Mouse (Mus musculus) lung, postnatal 10 days (tissue): Measurements from ENCODE around the gene Avpr1b.

Experiments
- DNase-seq: peaks from one replicate; pipeline ENCODE4 v3.0.0; 2021

The Avpr1b gene

DNA sequence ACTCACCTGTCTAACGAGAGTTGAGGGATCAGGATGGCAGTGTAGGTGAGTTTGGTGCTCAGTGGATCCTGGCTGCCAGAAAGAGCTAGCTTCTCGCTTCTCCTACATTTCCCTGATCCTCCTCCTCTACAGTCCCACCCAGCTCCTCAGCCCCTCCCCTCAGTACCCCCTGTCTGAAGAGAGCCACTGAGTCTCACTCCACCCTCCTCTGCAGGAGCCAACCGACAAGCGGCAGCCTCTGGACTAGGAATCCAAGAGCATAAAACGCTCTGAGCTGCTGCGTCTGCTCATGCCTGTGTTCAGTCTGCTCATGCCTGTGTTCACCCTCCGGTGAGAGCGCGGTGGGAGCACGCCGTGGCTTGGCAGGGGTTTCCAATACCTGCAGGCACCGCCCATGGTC, at the start of gene Avpr1b:
Gene Avpr1b, plus strand, starts transcription at position 335 of the 400 bp plus-strand sequence.
- DNase-seq = no peak

DNA sequence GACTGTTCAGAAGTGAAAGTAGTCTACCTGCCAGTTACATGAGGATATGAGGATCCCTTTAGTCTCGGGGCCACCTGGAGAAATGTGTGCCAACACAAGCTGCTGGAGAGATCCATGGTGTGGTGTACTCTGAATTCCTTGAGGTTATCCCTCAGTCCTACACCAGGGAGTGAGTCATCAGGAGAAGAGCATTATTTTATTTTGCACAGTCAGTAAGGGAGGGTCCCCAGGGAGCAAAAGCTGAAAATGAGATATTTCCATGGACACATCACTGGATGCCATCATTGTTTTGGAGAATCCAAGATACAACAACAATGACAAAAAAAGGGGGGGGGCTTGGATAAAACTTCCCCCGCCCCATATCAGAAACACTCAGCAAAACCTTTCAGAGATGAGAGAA, 47.1 kb upstream of the Avpr1b start:
- DNase-seq = no peak

DNA sequence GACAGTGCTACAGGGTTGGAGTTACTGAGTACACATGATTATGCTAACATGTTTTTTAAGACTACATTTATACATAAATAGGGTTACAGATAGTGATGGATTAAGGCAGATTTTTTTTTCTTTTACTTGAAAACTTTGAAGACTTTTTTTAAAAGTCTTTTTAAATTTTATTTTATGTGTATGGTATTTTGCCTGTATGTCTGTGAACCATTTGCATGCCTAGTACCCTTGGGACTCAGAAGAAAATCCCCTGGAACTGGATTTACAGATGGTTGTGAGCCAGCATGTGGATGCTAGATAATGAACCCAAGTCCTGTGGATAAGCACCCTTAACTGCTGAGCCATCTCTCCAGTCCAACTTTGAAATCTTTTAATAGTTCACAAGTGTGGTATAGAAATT, 45.6 kb upstream of the Avpr1b start:
- no peak for DNase-seq

DNA sequence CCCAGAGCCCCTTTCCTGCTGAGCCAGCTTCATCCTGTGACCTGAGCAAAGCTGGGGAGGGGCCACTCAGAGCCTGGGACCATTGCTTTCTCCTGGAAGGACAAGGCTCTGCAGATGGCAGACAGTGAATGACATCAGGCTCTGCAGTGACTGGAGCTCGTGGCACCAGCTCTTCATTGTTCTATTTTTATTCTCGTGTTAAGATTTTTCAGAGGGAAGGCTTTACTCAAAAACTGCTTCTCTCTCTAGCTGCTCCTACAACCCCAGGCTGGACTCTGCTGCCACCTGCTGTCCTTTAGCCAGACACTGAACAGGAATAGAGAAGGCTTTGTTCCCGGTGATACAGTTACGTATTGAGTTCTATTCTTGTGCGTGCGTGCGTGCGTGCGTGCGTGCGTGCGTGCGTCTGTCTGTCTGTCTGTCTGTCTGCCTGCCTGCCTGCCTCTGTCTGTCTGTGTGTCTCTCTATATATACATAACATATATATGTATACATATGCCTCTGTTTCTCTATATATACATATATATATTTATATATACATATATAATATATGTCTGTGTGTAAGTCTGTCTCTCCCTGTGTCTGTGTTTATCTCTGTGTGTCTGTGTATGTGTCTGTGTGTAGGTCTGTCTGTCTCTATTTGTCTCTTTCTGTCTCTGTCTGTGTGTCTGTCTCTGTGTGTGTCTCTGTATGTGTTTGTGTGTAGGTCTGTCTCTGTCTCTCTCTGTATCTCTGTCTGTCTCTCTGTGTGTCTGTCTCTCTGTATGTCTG, 43.8 kb upstream of the Avpr1b start:
- DNase-seq = peak; percentile 90

DNA sequence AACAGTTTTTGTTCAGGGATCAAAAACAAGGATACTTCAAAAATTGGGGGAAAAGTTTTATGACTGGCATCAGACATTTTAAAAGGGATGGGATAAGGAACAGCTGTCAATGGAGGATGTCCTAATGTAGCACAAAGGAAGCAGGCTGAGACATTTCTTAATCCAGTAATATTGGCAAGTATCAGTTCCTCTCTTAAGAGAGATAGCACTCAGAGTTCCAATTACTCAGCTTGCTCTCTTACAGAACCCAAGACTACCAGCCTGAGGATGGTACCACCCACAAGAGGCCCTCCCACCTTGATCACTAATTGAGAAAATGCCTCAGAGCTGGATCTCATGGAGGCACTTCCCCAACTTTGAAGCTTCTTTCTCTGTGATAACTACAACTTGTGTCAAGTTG, 38.5 kb upstream of the Avpr1b start:
- DNase-seq = no peak

DNA sequence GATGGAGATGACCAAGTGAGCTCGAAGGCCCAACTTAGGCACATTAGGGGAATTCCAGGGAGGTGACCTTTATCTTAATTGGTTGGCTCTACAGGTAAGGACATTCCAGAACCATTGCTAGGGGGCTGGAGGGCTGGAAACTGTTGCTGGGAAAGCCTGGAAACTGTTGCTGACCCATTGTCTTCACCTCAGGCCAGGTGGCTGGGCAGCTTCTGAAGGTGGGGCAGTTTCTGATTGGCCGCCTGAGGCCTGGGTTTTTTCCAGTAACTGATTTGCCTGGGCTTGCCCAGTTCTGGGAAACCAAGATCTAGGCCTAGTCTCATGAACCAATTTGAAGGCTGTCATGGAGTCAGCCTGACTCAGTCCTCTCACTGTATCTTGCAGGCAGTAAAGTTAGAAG, 37.0 kb upstream of the Avpr1b start:
- DNase-seq = no peak

DNA sequence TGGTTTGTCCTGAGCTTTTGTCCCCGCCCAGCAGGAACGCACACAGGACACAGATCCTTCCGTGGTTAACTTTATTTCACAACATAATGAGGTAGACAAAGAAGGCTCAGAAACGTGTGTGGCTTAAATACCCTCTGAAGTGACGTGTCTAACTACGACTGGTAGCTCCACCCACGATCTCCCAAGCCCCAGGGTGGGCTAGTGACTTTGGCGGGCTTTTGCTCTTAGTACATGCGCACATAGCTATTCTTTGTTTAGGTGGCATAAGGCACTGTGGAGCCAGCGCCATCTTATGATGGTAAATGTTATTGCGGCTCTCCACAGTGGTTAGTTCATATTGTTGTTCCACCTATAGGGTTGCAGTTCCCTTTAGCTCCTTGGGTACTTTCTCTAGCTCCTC, 33.0 kb upstream of the Avpr1b start:
- DNase-seq = peak; percentile 18

DNA sequence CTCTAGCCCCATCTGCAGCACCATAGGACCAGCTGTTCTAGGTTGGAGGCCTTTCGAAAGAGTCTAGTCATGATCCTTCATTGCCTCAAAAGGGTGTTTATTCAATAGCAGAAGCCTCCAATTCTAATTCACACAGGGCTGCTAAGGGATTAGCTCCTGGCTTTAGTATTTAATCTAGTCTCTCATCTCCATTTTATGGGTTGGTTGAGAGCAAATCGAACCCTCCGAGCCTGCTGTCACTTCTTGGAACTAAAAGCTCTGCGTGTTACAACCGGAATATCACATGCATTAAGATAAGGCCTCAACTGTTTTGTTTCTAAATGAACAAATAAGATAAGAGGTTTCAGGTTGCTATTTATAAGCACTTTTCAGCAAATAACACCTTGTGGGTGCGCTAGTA, 29.3 kb upstream of the Avpr1b start:
- DNase-seq = no peak

DNA sequence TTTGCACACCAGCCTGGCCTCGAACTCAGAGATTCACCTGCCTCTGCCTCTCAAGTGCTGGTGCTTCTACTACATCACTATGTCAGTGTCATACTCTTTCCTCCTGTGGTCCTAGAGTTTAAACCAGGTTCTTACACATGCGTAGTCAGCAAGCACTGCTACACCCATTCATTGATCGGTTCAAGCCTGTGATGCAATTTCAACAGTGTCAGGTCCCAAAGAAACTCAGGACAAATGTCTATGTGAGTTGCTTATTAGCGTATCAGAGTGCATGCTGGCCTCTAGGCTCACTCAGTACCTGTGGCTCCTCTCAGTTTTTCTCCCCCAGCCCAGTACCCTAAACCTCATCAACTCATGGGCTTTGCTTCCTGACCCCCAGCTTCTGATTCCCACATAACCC, 28.6 kb upstream of the Avpr1b start:
- DNase-seq = no peak

DNA sequence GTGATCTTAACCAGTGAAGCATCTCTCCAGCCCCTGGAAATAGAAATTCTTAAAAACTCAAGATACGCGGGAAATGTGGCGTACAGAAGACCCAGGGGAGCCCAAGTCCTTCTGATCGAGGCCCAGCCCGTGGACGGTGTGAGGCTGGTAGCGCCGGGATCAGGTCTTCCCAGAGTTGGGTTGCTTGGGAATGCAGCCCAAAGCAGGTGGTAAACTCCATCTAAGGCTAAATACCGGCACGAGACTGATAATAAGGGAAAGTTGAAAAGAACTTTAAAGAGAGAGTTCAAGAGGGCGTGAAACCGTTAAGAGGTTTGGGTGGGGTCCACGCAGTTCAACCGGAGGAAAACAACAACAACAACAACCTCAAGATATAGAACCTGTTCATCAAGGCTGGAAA, 25.3 kb upstream of the Avpr1b start:
- DNase-seq = no peak

DNA sequence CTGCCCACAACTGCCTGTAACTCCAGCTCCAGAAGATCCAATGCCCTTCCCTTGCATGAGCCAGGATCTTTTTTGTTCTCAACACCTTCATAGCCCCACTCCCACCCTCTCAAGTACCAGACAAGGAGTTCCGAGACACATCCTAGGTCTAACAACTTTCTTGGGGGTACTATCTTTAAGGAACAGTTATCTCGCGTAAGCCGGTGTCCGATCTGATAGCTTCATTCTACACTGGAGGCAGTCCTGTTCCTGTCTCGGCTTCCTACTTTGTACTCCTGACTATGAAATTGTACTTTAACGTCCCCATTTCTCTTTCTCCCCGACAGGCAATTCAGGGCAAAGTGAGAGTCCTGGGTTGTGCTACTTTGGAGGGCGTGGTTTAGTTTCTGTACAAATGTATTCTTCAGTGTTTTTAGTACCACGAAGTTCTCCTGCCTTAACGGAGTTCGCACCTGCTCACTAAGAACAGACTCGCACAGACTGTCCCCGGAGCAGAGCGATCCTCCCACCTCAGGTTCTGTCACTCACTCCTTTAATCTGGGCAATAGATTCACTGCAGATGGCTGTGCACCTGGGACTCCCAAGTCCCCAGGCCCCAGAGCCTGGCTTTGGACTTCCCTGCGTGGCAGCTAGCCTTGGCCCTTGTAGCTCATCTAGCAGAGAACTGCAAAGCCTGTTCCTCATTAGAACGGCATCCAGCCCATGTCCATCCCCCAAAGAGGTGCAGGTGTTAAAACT, 19.9 kb upstream of the Avpr1b start:
- DNase-seq = no peak

DNA sequence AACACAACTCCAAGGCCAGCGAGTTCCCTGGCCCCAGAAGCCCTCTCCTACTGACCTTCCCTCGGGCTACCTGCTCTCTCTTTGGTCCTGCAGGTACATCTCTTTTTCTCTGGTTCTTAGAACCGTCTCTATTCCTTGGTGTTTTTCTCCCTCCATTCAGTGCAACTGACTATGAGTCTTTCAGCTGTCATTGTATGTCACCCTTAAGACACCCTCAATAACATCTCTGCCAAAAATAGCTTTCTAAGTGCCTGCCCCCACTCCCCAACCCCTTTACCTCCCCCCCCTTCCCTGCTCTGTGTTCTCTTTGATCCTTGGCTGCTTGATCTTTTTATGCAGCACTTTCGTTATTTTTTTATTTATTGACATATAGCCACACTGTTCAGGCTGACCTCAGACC, 18.6 kb upstream of the Avpr1b start:
- DNase-seq = no peak

DNA sequence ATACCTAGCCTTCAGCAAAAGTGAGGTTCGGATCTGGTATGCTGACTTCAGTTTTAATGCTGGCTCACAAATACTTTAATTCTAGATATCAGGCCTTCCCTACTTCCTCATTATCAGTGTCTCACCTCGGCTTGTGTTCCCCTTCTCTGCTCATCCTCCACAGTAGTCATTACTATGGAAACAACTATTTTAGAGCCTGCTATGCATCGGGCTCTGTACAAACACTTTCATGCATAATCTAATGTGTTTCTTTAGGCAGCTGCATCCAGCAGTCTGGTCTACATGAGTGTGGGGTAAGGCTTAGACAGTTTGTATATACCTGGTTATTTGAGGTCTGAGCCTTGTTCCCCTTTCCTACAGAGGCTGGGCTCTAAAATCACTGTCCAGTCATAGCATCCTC, 15.4 kb upstream of the Avpr1b start:
- DNase-seq = no peak

DNA sequence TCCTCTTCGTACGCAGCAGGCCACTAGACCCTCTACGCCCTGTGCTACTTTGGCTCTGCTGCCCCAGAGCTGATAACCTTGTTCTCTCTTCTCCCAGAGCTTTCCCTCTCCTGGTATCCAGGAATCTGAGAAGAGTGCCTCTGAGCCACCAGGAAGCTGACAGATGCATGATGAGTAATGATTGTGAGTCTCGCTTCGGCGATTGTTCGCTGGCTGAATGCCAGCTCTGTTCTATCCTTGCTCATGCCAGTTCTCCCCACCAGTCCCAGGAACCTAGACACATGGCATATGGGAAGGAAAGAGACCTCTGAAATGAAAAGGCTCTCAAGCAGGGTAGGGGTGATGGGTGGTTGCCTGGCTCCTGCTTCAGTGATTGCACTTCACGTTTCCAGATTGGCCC, 12.2 kb upstream of the Avpr1b start:
- DNase-seq = no peak

DNA sequence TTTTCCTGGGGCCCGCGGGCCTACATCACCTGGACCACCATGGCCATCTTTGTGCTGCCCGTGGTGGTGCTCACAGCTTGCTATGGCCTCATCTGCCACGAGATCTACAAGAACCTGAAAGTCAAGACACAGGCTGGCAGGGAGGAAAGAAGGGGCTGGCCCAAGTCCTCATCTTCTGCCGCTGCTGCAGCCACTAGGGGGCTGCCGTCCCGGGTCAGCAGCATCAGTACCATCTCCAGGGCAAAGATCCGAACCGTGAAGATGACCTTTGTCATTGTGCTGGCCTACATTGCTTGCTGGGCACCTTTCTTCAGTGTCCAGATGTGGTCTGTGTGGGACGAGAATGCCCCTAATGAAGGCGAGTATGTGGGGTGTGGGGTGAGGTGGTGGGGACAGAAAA, 1.3 kb downstream of the Avpr1b start:
- no peak for DNase-seq

DNA sequence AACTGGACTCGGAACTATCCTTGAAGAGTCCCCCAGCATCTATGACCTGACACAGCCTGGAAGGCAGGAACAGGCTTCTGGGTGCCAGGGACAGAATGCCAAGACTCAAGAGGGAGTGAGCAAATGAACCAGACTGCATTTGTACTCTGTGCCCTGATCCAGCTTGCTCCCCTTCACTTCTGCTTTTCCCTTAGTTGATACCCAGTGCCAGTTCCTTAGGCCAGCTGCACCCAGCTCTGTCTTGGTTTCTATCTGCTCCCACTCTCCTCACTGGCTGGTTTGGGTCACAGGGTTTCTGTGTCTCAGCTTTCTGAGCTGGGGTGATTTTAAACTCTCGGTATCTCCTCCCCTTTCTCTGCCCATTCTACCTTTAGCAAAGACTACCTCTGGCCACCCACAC, 7.7 kb downstream of the Avpr1b start:
- no peak for DNase-seq

DNA sequence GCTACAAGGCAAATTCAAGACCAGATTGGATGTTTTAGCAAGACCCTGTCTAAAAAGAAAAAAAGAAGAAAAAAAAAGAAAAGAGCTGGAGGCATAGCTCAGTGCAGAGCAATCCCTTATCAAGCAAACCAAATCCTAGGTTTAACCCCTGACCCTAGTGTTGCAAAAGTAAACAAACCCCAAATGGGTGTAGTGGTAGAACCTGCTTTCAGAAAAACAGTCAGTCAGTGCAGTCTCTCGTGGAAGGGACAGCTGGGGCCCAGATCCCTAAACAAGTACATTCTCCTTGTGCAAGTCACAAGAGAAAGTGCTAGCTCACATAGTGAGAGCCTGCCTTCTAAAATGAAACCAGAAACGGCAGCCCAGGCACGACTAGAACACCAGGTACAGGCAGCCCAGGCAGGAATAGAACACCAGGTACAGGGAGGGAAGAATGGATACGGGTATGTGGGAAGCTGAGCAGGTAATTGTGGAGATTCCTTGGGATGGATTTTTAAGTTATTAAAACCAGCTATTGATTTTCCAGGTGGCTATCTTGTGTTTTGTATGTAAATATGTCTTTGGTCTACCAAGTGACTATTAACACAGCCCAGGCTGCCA, 13.6 kb downstream of the Avpr1b start:
- DNase-seq = peak; percentile 16

DNA sequence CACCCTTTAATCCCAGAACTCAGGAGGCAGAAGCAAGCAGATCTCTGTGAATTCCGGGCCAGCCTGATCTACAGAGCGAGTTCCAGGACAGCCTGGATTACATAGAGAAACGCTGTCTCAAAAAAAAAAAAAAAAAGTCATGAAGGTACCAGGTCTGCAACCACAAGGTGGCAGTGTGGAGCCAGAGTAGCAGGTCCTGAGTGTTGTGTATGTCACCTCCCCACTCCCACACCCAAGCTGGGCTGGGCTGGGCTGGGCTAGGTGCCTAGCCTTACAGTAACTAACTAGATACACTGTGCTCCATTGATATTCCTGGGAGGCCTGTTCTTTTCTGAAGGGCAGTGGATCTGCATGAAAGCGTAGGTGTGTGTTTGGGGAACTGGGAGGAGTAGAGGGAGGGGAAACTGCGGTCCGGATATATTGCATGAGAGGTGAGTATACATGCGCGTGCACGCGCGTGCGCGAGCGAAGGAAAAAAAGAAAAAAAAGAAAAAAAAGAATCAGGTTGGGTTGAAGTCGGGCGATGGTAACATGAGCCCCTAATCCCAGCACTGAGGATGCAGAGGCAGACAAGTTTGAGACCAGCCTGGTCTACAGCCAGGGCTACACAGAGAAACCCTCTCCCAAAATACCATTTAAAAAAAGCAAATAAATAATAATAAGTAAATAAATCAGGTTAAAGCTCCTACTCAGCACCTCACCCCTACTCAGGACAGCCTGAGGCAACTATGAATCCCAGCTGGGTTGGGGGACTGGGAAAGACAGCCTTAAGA, 14.5 kb downstream of the Avpr1b start:
- peak; percentile 82 for DNase-seq

DNA sequence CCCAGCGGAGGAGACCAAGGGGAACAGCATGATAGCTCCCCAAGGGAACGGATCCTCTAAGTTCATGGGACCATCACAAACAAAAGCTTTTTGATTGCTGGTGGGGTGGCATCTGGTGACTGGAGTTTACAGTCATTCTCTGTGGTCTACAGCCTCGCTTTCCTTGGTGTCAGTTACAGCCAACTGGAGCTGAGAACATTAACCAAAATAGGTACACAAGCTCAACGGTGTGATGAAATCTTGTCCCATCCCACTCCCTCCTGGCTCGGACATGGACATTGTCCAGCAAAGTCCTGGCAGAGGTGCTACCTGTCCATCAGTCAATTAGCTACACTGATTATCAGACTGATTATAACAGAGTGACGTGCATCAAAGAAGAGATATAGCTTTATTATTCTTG, 15.6 kb downstream of the Avpr1b start:
- DNase-seq = no peak

DNA sequence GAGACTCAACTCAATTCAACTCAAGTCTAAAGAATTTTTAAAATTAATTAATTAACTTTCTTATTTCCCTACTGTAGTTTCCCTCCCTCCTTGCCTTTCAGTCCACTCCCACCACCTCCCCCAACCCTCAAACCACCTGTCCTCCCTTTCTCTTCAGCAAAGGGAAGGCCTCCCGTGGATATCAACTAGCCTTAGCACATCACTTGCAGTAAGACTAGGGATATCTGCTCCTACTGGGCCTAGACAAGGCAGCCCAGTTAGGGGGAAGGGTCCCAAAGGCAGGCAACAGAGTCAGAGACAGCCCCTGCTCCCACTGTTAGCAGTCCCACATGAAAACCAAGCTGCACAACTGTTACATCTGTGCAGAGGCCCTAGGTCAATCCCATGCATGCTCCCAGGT, 17.1 kb downstream of the Avpr1b start:
- no peak for DNase-seq

DNA sequence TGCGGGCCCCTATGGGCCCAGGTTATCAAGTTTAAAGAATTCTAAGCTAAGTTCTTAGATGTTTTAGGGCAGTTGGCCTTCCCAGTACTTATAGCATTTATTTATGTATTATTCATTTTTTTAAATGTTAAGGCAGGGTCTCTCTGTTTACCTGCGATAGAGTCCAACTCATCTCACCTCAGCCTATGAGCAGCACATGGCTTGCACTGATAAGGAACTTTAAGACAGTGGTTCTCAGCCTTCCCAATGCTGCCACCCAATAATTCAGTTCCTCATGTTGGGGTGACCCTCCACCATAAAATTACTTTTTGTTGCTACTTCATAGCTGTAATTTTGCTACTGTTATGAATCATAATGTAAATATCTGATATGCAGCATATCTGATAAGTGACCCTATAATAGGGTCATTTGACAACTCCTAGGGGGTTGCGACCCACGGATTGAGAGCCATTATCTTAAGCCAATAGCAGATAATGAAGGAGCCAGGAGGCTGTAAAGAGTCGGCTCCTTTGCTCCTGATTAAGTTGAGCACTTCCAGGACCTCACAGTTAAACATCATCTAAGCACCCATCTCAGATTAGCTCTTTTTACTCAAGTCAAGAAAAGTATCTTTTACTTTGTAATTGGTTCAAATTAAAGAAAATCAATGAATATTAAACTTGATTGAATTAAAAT, 17.6 kb downstream of the Avpr1b start:
- DNase-seq = no peak

DNA sequence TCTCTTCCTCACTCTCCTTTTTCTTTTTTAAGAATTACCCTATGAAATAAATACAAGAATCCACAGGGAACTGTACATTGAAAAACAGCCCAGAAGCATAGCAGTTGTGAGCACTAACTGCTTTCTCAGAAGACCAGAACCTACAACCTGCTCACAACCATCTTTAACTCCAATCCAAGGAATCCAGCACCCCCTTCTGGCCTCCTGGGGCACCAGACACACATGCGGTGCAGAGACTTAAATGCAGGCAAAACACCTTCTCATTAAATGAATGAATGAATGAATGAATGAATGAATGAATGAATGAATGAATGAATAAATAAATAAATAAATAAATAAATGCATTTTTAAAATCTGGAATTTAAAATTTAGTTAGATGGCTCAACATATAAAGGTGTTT, 19.5 kb downstream of the Avpr1b start:
- no peak for DNase-seq

DNA sequence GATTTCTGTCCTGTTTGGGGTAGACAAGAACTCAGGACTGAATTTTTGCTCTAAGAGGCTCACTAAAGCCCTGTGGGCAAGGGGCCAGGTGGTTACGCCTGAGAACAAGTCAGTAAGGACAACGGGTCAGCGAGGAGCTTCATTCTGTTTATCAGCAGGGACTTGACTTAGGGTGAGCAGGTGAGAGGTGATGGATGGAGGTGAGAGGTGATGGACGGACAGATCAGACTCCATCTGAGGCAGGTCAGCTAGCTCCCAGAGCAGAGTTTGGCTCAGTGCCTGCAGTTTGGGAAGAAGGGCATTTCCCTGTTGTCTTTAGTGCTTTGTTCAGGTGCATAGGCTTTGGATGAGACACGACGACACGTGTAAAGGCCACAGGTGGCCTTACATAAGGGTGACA, 20.3 kb downstream of the Avpr1b start:
- DNase-seq = no peak
